Mouse (Mus musculus): ENCODE measurements at regions not wholly inside any gene's neighbourhood (a gene's known extent, or its start where the extent isn't known, plus 50 kb on each side); places are given as distances from the start of the nearest gene placed in this dataset.

DNA sequence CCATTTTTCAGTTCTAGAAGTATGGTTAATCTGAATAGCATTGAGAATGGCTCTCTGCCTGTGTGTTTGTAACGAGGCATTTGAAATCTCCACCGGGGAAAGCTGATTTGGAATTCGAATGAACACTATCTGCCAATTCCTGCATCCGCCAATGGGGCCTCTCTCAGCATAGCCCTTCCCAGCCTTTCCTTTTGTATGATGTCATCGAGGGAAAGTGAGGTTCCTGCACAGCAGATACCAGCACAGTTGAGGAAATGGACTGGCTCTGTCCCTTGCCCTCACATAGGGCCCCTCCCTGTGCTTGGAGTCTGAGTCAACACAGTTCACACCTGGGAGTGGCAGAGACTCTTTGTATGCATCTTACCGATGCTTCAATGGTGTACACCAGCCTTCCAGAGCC lies 253.0 kb downstream of the Bcor start:
- no peak overlapping the region for H3K4me2 ChIP-seq (replicated peaks; ENCODE audit: low read depth, low read length)
- H3K27ac ChIP-seq (ENCODE audit: low read depth, low read length), result no peak overlapping the region
- 71% methylated on average over 6 of the region's 6 CpGs for WGBS
- H3K27me3 ChIP-seq (ENCODE audit: control insufficient read depth, insufficient read depth, low read length), result peaks cover 3% of the 10 kb centered on the region; the same call in 1 of the 2 replicates
- no peak for ATAC-seq (ENCODE audit: low FRiP score)
- H3K4me1 ChIP-seq (replicated peaks; ENCODE audit: control insufficient read depth, insufficient read depth, low read length), result no peaks in the 10 kb centered on the region
- H3K4me3 ChIP-seq (ENCODE audit: low read depth, low read length), result no peak overlapping the region
- H3K9me3 ChIP-seq (ENCODE audit: control insufficient read depth, low read length), result no peaks in the 10 kb centered on the region
- no peak overlapping the region for H3K9ac ChIP-seq (ENCODE audit: low read depth, low read length)
- H3K36me3 ChIP-seq (ENCODE audit: control insufficient read depth, insufficient read depth, low read length), result no peaks in the 10 kb centered on the region
- DNase-seq (ENCODE audit: low spot score), result no peak

DNA sequence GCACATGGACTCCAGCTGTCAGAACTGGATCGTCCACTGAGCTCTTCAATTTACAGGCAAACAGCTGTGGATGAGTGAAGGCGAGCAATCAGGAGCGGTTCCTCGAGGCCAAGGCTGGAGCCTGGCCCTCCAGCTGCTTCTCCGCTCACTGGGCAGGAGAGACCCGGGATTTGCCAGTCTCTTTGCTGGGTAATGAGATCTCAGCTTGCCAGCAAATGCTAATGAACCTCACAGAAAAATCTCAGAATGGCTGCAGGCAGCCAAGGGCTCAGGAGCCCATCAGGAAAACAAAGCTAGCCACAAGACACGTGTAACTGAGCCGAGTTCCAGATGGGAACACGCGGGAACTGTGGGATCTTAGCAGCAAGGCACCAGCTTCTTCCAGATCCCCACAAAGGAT lies 244.2 kb downstream of the Bcor start:
- no peaks in the 10 kb centered on the region for H3K36me3 ChIP-seq (ENCODE audit: control insufficient read depth, insufficient read depth, low read length)
- H3K9ac ChIP-seq (ENCODE audit: low read depth, low read length), result no peak overlapping the region
- no peak overlapping the region for H3K4me3 ChIP-seq (ENCODE audit: low read depth, low read length)
- DNase-seq (ENCODE audit: low spot score), result no peak
- H3K27ac ChIP-seq (ENCODE audit: low read depth, low read length), result no peak overlapping the region
- H3K27me3 ChIP-seq (ENCODE audit: control insufficient read depth, insufficient read depth, low read length), result no peaks in the 10 kb centered on the region
- H3K9me3 ChIP-seq (ENCODE audit: control insufficient read depth, low read length), result no peaks in the 10 kb centered on the region
- WGBS, result 74% methylated on average over 10 of the region's 10 CpGs
- H3K4me1 ChIP-seq (replicated peaks; ENCODE audit: control insufficient read depth, insufficient read depth, low read length), result no peaks in the 10 kb centered on the region
- no peak overlapping the region for H3K4me2 ChIP-seq (replicated peaks; ENCODE audit: low read depth, low read length)
- ATAC-seq (ENCODE audit: low FRiP score), result no peak

DNA sequence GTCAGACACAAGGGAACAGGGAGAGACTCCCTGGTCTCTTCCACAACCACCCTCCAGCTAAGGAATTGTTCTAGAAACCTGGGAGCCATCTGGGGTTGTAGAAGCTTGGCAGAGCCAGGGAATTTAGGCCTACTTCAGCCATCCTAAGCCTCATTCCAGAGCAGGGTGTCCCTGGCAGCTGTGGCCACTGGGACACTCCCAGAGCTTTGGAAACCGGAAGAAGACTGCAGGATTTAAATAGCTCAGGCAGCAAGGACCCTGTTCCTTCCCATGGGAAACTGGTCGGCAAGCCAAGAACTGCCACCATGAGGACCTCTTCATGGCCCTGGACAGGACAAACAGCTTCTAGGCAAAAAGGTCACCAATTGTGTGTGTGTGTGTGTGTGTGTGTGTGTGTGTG lies 239.9 kb downstream of the Bcor start:
- Histone ChIP-seq H3K27me3 (ENCODE audit: control insufficient read depth, insufficient read depth, low read length) (no peaks in the 10 kb centered on the region; the same call in 1 of the 2 replicates), H3K9ac (ENCODE audit: low read depth, low read length) (no peak overlapping the region), H3K4me1 (replicated peaks; ENCODE audit: control insufficient read depth, insufficient read depth, low read length) (no peaks in the 10 kb centered on the region), H3K9me3 (ENCODE audit: control insufficient read depth, low read length) (no peaks in the 10 kb centered on the region), H3K4me3 (ENCODE audit: low read depth, low read length) (no peak overlapping the region), H3K27ac (ENCODE audit: low read depth, low read length) (no peak overlapping the region), H3K4me2 (replicated peaks; ENCODE audit: low read depth, low read length) (no peak overlapping the region), H3K36me3 (ENCODE audit: control insufficient read depth, insufficient read depth, low read length) (no peaks in the 10 kb centered on the region)
- no peak for DNase-seq (ENCODE audit: low spot score)
- WGBS, result 85% methylated on average over 2 of the region's 2 CpGs
- no peak for ATAC-seq (ENCODE audit: low FRiP score)

DNA sequence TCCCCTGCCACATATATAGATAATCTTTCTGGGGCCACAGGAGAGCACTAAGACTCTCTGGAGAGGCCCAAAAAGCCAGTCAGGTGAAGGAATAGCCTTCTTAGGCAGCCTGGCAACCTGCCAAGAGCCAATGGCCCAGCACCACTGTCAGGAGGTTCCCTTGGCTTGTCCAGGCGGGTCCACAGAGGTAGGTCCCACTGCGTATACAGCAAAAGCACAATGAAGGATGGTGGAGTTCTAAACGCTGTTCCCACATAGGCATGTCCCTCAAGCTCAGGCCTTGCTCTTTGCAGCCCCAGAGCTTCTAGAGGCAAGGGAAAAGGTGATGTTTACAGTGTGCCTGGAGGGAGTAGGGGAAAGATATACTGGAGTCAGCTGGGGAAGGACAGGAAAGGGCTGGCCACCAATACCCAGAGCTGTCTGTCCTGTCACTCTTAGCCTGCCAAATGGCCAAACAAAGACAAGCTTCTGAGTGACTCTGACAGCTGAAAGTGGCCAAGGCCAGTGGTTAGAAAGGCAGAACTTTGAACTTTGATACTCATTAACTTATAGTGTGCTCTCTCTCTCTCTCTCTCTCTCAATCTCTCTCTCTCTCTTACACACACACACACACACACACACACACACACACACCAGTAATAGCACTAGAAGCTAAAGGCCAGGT lies 235.4 kb downstream of the Bcor start:
- Histone ChIP-seq H3K9ac (ENCODE audit: low read depth, low read length) (no peak overlapping the region), H3K27ac (ENCODE audit: low read depth, low read length) (no peak overlapping the region), H3K36me3 (ENCODE audit: control insufficient read depth, insufficient read depth, low read length) (no peaks in the 10 kb centered on the region), H3K9me3 (ENCODE audit: control insufficient read depth, low read length) (no peaks in the 10 kb centered on the region), H3K4me3 (ENCODE audit: low read depth, low read length) (no peak overlapping the region), H3K27me3 (ENCODE audit: control insufficient read depth, insufficient read depth, low read length) (no peaks in the 10 kb centered on the region; the same call in 1 of the 2 replicates), H3K4me2 (replicated peaks; ENCODE audit: low read depth, low read length) (no peak overlapping the region), H3K4me1 (replicated peaks; ENCODE audit: control insufficient read depth, insufficient read depth, low read length) (no peaks in the 10 kb centered on the region)
- ATAC-seq (ENCODE audit: low FRiP score) (no peak), DNase-seq (ENCODE audit: low spot score) (no peak)
- 82% methylated on average over 3 of the region's 3 CpGs for WGBS

DNA sequence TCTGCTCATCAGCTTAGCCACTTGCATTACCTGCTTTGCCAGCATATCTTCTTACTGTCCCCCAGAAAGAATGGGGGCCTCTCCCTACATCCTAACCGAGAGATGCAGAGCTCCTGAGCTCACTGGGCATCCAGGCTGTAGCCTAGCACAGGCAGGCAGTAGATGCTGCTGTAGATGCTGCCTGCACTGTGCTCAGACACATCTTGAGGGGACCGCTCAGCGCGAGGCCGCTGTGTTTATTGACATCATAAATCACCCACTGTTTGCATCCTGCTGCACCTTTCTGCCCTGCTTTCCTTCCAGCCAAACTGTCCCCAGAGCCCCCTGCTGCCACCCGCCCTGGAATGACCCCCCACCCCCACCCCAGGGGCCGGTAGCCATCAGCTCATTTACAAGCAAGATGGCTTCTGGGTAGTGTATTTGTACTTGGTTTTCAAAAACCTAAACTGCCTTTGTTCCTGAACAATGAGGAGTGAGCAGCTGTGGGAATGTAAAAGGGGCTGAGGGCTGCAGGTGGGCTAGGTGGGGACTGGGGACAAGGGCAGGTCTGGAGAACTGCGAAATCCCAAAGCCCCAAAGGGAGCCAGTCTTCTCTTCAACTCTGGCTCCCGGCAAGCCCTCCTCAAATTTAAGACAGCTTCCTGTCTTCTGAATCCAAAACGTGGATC lies 233.2 kb downstream of the Bcor start:
- Histone ChIP-seq H3K27ac (ENCODE audit: low read depth, low read length) (no peak overlapping the region), H3K4me1 (replicated peaks; ENCODE audit: control insufficient read depth, insufficient read depth, low read length) (no peaks in the 10 kb centered on the region), H3K36me3 (ENCODE audit: control insufficient read depth, insufficient read depth, low read length) (no peaks in the 10 kb centered on the region), H3K4me2 (replicated peaks; ENCODE audit: low read depth, low read length) (no peak overlapping the region), H3K9me3 (ENCODE audit: control insufficient read depth, low read length) (no peaks in the 10 kb centered on the region), H3K27me3 (ENCODE audit: control insufficient read depth, insufficient read depth, low read length) (no peaks in the 10 kb centered on the region; the same call in 1 of the 2 replicates), H3K9ac (ENCODE audit: low read depth, low read length) (no peak overlapping the region), H3K4me3 (ENCODE audit: low read depth, low read length) (no peak overlapping the region)
- DNase-seq (ENCODE audit: low spot score), result no peak
- no peak for ATAC-seq (ENCODE audit: low FRiP score)
- 35% methylated on average over 10 of the region's 10 CpGs for WGBS

DNA sequence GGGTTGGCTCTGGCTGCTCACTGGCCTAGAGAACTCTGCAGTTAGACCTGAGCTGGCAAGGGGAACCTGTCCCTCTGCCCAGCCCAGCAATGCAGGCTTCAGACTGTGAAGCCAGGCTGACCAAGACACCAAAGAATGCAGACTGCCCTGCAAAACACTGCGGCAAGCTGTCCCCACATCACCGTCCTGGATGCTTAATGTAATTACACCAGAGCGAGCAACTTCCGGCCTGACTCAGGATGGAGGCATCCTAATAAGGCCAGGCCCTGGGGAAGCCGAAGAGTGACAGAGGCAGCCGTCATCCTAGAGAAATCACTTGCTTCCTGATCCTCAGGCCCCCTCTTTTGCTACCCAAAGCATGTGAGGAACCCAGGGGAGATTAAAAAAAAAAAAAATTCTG lies 230.7 kb downstream of the Bcor start:
- H3K27me3 ChIP-seq (ENCODE audit: control insufficient read depth, insufficient read depth, low read length), result no peaks in the 10 kb centered on the region; the same call in 1 of the 2 replicates
- 43% methylated on average over 6 of the region's 6 CpGs for WGBS
- H3K4me3 ChIP-seq (ENCODE audit: low read depth, low read length), result no peak overlapping the region
- no peaks in the 10 kb centered on the region for H3K36me3 ChIP-seq (ENCODE audit: control insufficient read depth, insufficient read depth, low read length)
- H3K9ac ChIP-seq (ENCODE audit: low read depth, low read length), result no peak overlapping the region
- H3K4me1 ChIP-seq (replicated peaks; ENCODE audit: control insufficient read depth, insufficient read depth, low read length), result no peaks in the 10 kb centered on the region
- no peaks in the 10 kb centered on the region for H3K9me3 ChIP-seq (ENCODE audit: control insufficient read depth, low read length)
- no peak overlapping the region for H3K4me2 ChIP-seq (replicated peaks; ENCODE audit: low read depth, low read length)
- ATAC-seq (ENCODE audit: low FRiP score) (no peak), DNase-seq (ENCODE audit: low spot score) (no peak)
- no peak overlapping the region for H3K27ac ChIP-seq (ENCODE audit: low read depth, low read length)

DNA sequence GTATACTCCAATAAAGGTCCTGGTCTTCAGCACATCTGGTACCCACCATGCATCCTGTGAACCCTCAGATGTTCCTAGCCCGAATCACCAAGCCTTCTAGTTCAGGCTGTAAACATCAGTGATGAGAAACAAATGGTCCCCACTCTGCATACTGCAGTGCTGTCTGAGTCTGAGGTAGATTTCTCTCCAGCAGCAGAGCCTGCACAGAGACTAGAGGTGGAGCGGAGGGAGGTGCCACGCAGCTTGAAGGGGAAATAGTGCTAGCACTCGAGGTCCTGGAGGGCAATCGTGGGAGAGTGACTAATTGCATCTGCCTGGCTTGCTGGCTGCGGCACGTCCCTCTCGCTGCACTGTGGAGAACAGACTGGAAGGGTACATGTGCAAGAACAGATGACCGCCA lies 228.7 kb downstream of the Bcor start:
- no peaks in the 10 kb centered on the region for H3K27me3 ChIP-seq (ENCODE audit: control insufficient read depth, insufficient read depth, low read length)
- H3K9ac ChIP-seq (ENCODE audit: low read depth, low read length), result no peak overlapping the region
- H3K36me3 ChIP-seq (ENCODE audit: control insufficient read depth, insufficient read depth, low read length), result no peaks in the 10 kb centered on the region
- H3K9me3 ChIP-seq (ENCODE audit: control insufficient read depth, low read length), result no peaks in the 10 kb centered on the region
- ATAC-seq (ENCODE audit: low FRiP score), result no peak
- H3K27ac ChIP-seq (ENCODE audit: low read depth, low read length), result no peak overlapping the region
- no peak overlapping the region for H3K4me2 ChIP-seq (replicated peaks; ENCODE audit: low read depth, low read length)
- DNase-seq (ENCODE audit: low spot score), result no peak
- H3K4me1 ChIP-seq (replicated peaks; ENCODE audit: control insufficient read depth, insufficient read depth, low read length), result no peaks in the 10 kb centered on the region
- H3K4me3 ChIP-seq (ENCODE audit: low read depth, low read length), result no peak overlapping the region
- 52% methylated on average over 8 of the region's 9 CpGs for WGBS

DNA sequence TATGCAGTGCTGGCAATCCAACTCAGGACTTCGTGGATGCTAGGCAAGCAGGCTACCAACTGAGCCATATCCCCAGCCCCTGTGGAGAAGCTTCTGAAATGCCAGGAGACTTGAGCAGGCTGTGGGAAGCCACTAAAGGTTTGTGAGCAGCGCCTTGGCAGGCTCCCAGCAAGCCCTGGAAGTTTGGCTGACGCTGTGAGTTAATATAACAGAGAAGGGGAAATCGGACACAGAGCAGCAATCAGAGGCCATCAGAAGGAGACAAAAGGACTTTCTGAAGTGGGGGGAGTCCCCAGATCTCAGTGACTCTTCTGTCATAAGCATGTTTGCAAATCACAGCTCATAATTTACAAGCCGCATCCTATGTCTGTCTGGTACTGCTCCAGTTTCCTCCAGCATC lies 224.8 kb downstream of the Bcor start:
- Histone ChIP-seq H3K4me2 (replicated peaks; ENCODE audit: low read depth, low read length) (no peak overlapping the region), H3K9me3 (ENCODE audit: control insufficient read depth, low read length) (no peaks in the 10 kb centered on the region), H3K36me3 (ENCODE audit: control insufficient read depth, insufficient read depth, low read length) (no peaks in the 10 kb centered on the region), H3K4me3 (ENCODE audit: low read depth, low read length) (no peak overlapping the region), H3K27ac (ENCODE audit: low read depth, low read length) (no peak overlapping the region), H3K4me1 (replicated peaks; ENCODE audit: control insufficient read depth, insufficient read depth, low read length) (no peaks in the 10 kb centered on the region), H3K9ac (ENCODE audit: low read depth, low read length) (no peak overlapping the region), H3K27me3 (ENCODE audit: control insufficient read depth, insufficient read depth, low read length) (no peaks in the 10 kb centered on the region)
- DNase-seq (ENCODE audit: low spot score) (no peak), ATAC-seq (ENCODE audit: low FRiP score) (no peak)
- 72% methylated on average over 5 of the region's 5 CpGs for WGBS

DNA sequence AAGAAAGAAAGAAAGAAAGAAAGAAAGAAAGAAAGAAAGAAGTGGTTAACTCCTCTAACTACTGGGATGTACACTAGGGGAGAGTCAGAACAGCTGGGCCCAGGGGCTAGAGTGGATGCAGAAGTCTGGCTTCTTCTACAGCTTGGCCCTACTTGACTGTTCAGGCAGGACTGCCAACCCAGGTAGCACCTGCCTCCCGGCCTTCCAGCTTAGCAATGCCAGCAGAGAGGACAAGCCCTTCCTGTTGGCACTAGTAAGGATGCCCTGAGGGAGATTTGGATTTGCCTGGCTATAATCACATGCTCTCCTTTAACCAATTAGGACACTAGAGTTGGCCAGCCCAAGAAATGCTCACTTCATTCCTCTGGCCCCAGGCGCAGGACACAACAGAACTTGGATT lies 219.9 kb downstream of the Bcor start:
- Histone ChIP-seq H3K27ac (ENCODE audit: low read depth, low read length) (no peak overlapping the region), H3K4me2 (replicated peaks; ENCODE audit: low read depth, low read length) (no peak overlapping the region), H3K4me3 (ENCODE audit: low read depth, low read length) (no peak overlapping the region), H3K9me3 (ENCODE audit: control insufficient read depth, low read length) (no peaks in the 10 kb centered on the region), H3K9ac (ENCODE audit: low read depth, low read length) (no peak overlapping the region), H3K27me3 (ENCODE audit: control insufficient read depth, insufficient read depth, low read length) (no peaks in the 10 kb centered on the region), H3K36me3 (ENCODE audit: control insufficient read depth, insufficient read depth, low read length) (no peaks in the 10 kb centered on the region), H3K4me1 (replicated peaks; ENCODE audit: control insufficient read depth, insufficient read depth, low read length) (no peaks in the 10 kb centered on the region)
- no peak for ATAC-seq (ENCODE audit: low FRiP score)
- 86% methylated on average over 2 of the region's 2 CpGs for WGBS
- DNase-seq (ENCODE audit: low spot score), result no peak
